Mouse (Mus musculus): ENCODE data around the gene Ccdc188.

Ccdc188 gene

GRCm38 (mm10) chr16:18234671-18235388 lies 17.2 kb downstream of the Ccdc188 start, which contains the start of gene Zdhhc8:
TSS of gene Zdhhc8 (minus strand) at chr16:18235136.
- no peak for DNase-seq (ENCODE audit: extremely low read depth, low read depth)

DNA sequence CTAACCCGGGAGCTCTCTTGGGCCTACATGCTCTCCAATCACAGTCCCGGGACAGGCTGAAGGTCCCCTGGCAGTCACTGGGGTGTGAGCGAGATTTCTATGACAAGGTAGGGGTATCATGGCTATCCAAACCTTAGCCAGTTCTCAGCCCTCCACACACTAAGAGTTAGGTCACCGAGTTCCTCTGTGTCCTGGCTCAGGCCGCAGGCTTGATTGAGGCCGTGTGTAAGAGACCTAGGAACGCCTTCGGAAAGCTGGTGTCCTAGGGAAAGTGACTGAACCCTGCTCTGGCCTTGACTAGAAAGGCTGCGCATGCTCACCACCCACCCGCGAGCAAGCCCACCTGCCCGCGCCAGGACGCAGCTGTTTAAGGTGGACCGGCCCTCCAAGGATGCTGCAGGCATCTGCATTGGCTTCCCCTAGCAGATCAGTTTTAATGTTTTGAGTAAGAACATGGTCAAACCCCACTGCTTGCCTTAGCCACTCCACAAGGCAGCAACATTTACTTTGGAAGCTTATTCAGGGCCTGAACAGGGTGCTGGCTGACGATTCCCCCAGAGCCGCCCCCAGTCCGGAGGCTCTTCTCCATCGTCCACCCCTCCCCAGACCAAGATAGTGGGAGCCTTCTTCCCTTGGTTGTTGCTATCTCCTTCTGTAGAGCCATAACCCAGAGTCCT lies 17.8 kb downstream of the Ccdc188 start:
- DNase-seq (ENCODE audit: extremely low read depth, low read depth) = no peak

DNA sequence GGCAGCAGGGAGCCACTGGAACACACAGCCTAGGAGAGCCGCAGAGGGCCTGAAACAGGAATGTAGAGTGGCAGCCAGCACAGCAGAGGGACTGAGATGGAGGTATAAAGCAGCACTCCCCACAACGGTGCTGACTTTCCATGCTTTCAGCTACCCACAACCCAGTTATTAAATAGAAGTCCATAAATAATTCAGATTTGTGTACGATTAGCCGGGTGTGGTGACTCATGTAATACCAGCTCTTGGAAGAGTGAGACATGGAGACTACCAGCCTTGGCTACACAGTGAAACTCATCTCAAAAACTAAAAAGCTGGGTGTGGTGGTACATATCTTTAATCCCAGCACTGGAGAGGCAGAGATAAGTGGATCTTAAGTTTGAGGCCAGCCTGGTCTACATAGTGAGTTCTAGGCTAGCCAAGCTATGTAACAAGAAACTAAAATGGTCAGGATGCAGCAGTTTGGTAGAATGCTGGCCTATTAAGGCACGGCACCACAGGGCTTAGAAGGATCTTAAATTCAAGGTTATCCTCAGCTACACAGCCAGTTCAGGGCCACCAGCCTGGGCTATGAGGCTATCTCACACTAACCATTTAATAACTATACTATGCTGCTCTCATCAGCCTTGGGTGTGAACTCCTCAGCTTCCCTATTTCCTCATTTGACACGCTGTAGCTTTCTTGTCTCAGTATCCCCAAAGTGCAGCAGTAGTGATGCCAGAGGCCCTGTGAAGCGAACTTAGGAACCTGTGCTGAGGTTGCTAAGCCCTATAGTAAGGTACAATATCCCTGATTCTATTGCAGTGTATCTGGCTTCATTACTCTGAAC lies 19.2 kb downstream of the Ccdc188 start:
- peak; percentile 29 for DNase-seq (ENCODE audit: extremely low read depth, low read depth)

- DNase-seq (ENCODE audit: extremely low read depth, low read depth) = no peak
Measured at GRCm38 (mm10) chr16:18241581-18241980, 23.9 kb downstream of the Ccdc188 start.

DNA sequence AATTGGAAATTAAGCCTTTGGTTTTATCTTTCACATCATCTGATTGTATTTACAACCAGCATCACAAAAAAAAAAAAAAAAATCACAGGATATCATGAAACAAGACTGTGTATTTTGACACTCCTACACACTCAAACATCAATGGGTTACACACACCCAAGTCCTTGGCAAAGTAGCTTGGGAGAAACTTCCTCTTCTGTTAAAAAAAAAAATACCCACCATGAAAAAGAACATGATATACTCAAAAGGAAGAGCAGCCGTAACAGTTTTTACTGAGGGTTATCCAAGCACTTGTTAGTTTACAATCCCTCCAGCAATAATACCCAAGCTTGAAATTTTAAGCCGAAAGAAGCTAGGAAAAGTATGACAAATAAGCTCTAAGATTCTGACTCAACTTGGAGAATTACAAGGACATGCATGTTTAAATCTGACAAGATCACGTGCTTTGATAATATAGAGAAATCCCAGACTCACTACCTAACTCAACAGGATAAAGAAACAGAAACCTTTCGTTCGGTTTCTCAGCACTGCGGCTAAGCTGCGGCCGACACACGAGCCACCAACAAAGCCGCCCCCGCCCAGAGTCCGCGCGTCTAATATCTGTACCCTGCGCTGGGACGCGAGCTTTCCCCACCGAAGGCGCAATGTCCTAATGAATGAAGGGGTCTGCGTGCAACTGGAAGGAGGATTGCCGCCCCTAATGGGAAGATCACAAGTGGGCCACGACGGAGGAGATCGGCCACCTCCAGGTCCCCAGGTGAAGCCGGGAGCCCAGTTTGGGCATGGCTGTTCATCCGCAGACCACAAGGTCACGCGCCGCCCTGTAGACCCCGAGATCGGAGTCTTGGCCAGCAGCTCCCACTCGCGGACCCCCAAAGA lies 30.1 kb downstream of the Ccdc188 start:
- peak; percentile 42 for DNase-seq (ENCODE audit: extremely low read depth, low read depth)

GRCm38 (mm10) chr16:18248433-18249363 lies 31.0 kb downstream of the Ccdc188 start, which contains the start of the genes Trmt2a and Ranbp1:
TSS of gene Trmt2a (plus strand) at chr16:18248679.
TSS of gene Ranbp1 (minus strand) at chr16:18248732.
- peak; percentile 91 for DNase-seq (ENCODE audit: extremely low read depth, low read depth)

DNA sequence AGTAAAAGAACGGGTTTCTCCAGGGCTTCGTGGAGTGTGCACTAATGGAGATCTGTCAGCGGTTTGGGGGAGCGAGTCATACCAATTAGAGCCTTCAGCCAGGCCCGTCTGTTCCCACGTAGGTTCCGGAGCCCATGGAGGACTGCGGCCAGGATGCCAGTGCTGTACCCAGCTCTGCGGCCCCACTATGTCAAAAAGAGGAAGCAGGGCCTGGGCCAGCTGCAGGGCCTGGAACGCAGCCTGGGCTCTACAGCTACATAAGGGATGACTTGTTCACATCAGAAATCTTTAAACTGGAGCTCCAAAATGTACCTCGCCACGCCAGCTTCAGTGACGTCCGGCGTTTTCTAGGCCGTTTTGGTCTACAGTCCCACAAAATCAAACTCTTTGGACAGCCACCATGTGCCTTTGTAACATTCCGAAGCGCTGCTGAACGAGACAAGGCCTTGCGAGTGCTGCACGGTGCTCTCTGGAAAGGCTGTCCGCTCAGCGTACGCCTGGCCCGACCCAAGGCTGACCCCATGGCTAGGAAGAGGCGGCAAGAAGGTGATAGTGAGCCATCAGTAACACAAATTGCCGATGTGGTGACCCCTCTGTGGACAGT lies 31.8 kb downstream of the Ccdc188 start:
- peak; percentile 82 for DNase-seq (ENCODE audit: extremely low read depth, low read depth)

DNA sequence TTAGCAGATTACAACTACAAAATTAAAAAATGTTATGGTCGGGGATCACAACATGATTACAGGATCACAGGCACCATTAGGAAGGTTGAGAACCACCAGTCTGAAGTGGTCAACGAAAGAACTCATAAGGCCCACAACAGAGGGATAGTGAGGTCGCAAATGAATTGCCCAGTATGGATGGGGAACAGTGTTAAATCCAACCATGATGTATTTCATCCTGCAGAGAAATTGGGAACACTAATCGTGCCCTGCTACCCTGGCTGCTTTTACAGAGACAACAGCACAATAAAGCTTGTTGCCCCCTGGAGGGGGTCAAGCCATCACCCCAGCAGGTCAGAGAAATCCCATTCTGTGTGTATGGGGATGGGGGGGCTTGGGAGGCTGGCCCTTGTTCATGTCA lies 32.6 kb downstream of the Ccdc188 start:
- DNase-seq (ENCODE audit: extremely low read depth, low read depth) = no peak

DNA sequence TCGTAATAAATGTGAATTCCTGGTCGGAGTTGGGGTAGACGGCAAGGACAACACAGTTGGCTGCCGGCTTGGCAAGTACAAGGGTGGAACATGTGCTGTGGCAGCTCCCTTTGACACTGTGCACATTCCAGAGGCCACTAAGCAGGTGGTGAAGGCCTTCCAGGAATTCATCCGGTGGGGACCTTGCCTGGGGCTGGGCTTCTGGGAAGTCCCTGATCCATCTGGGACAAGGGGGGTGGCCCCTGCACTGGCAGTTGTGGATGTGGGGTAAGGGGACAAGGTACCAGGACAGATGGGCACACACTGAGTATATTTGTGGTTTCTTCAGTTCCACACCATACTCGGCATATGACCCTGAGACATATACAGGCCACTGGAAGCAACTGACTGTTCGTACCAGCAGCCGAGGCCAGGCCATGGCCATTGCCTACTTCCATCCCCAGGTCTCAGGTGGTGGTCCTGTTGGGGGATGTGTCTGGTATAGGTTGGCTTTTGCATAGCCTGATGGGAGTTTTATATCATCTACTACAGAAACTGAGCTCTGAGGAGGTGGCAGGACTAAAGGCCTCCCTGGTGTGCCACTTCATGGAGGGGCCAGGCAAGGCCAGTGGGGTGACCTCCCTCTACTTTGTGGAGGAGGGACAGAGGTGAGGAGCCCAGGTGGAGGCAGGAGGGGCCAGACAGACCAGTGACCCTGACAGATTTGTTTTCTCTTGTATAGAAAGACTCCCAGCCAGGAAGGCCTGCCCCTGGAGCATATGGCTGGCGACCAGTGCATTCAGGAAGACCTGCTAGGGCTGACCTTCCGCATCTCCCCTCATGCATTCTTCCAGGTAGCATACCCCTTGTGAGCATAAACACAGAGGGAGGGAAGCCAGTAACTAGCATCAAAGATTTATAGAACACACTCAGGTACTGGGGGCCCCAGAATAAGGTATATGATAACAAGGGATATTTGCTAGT lies 33.4 kb downstream of the Ccdc188 start:
- DNase-seq (ENCODE audit: extremely low read depth, low read depth) = no peak

GRCm38 (mm10) chr16:18252736-18253135 lies 35.1 kb downstream of the Ccdc188 start:
- DNase-seq (ENCODE audit: extremely low read depth, low read depth) = no peak

- no peak for DNase-seq (ENCODE audit: extremely low read depth, low read depth)
Measured at GRCm38 (mm10) chr16:18253866-18254265, 36.2 kb downstream of the Ccdc188 start.

DNA sequence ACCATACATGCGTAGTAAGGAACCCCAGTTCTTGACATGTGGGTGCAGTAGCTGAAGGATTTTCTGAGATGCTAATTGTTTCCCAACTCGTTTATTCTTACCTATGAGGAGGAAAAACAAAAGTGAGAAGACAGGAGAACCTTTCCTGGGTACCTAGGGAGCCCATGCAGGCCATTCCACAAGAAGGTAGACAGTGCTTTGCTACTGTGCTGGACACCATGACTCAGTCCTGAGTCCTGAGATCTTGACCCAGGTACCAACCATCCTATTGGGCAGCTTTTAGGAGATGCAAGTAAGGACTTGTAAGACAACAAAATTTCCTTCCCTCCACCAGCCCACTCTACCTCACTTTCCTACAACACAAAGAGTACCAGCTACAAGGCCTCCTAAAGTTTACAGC lies 40.5 kb downstream of the Ccdc188 start, which contains the start of gene Gm49776:
Gm49776 (minus strand) TSS at position 101 of the 400 bp plus-strand sequence.
- no peak for DNase-seq (ENCODE audit: extremely low read depth, low read depth)

DNA sequence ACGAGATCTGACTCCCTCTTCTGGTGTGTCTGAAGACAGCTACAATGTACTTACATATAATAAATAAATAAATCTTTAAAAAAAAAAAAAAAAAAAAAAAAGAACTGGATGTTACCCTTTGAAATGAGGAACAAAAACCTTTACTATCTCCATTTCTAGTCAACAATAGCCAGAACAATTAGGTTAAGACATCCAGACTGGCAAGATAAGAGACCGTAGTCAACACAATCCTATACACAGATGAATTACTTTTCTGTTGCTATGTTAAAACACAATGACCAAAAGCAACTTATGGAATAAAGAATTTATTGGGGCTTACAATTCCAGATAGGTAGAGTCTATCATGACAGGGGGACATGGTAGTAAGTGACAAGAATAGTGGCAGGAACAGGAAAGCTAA lies 47.3 kb downstream of the Ccdc188 start:
- no peak for DNase-seq (ENCODE audit: extremely low read depth, low read depth)

DNA sequence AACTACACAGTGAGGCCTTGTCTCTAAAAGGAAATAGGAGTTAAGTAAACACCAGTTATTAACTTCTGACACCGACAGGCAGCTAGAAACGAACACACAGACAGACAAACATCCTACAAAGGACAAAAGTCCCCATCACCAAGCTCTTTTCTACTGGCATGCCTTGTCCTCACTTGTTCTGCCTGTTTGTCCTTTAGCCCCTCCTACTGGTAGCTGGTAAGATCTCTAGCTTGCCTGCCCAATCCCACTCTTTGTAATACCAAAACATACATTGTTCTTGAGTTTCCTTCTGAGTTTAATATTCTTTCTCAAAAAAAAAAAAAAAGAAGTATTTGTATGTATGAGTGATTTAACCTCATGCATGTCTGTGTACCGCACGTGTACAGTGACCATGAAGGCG lies 50.5 kb downstream of the Ccdc188 start:
- DNase-seq (ENCODE audit: extremely low read depth, low read depth) = no peak

Measured in MEL-GATA-1-ER (cell line).